16 mouse cellular contexts compared by ENCODE assay signal in the genomic region with DNA sequence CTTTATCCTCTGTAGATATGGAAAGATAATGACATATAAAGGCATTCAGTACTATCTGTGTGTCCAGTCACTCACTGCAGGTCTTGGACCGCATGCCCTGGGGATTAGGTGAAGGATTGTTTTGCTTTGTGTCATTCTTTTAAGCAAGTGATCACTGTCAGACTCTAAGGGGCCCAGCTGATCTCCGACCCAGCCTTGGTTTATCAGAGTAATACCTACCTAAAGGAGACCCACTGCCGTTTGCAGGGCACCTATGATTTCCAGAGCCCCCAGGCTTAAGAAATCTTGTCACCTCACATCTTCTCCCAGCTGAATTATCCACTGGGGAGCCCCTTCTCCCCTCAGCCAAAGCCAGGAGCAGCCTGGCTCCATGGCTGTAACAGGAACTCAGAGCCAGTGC.
DNase-seq lines count a peak whose midpoint lies in the region; ATAC-seq and TF ChIP-seq lines count a peak whose summit lies in the region.
"Had no signal": no experiment of that assay in that cellular context is flagged by ENCODE, and none has a peak within 500 bp of the region (broad histone marks: within the 10 kb centered on the region; RNA-seq: fewer than 3 reads in every experiment).

No protein-coding gene starts in this region.

- no peak overlapping the region for H3K9ac ChIP-seq in limb, embryonic 15.5 days
- no peak overlapping the region for H3K9ac ChIP-seq in midbrain, embryonic 11.5 days (ENCODE audit: low read length)
- H3K9ac ChIP-seq in midbrain, embryonic 16.5 days (ENCODE audit: low read depth, low read length): no peak overlapping the region
- H3K9ac ChIP-seq: forebrain, postnatal 0 days; liver, embryonic 14.5 days; midbrain, embryonic 13.5 days; neural tube, embryonic 13.5 days had no signal

- 73% methylated on average over 3 of the region's 3 CpGs for WGBS in limb, embryonic 15.5 days
- 70% methylated on average over 3 of the region's 3 CpGs for WGBS in limb, embryonic 10.5 days
- WGBS in midbrain, embryonic 11.5 days: 50% methylated on average over 3 of the region's 3 CpGs
- WGBS in midbrain, embryonic 16.5 days: 47% methylated on average over 3 of the region's 3 CpGs

- peak overlapping the region; percentile 72 for H3K27ac ChIP-seq in gastrocnemius, adult 2 months
- H3K27ac ChIP-seq in limb, embryonic 15.5 days: 0 out of 2 replicates have a peak overlapping the region, but pooled peaks have one; percentile 73
- H3K27ac ChIP-seq in limb, embryonic 10.5 days: no peak overlapping the region
- H3K27ac ChIP-seq in midbrain, embryonic 11.5 days (ENCODE audit: low read depth, low read length): no peak overlapping the region
- H3K27ac ChIP-seq in midbrain, embryonic 16.5 days (ENCODE audit: low read length): no peak overlapping the region
- H3K27ac ChIP-seq: forebrain, embryonic 10.5 days; kidney, postnatal 0 days; liver, embryonic 14.5 days; midbrain, embryonic 13.5 days; neural tube, embryonic 13.5 days had no signal

- intact Hi-C loops in gastrocnemius, adult 2 months (cut with DNase I): no loop called here

- ATAC-seq in limb, embryonic 15.5 days (ENCODE audit: insufficient number of reproducible peaks, low FRiP score, low TSS enrichment, low read depth): no peak
- no peak for ATAC-seq in midbrain, embryonic 11.5 days (ENCODE audit: low FRiP score)
- ATAC-seq in midbrain, embryonic 16.5 days: no peak
- ATAC-seq: midbrain, embryonic 13.5 days had no signal

- H3K4me3 ChIP-seq in gastrocnemius, adult 2 months: no peak overlapping the region
- H3K4me3 ChIP-seq in limb, embryonic 15.5 days: no peak overlapping the region
- H3K4me3 ChIP-seq in limb, embryonic 10.5 days: no peak overlapping the region
- no peak overlapping the region for H3K4me3 ChIP-seq in midbrain, embryonic 11.5 days (ENCODE audit: low read depth, low read length)
- no peak overlapping the region for H3K4me3 ChIP-seq in midbrain, embryonic 16.5 days (ENCODE audit: low read depth, low read length)
- H3K4me3 ChIP-seq: forebrain, embryonic 10.5 days; midbrain, embryonic 13.5 days; neural tube, embryonic 13.5 days had no signal

- no peaks in the 10 kb centered on the region for H3K9me3 ChIP-seq in limb, embryonic 15.5 days
- no peaks in the 10 kb centered on the region for H3K9me3 ChIP-seq in limb, embryonic 10.5 days (replicated peaks)
- H3K9me3 ChIP-seq in midbrain, embryonic 11.5 days (ENCODE audit: control insufficient read depth, low read length): no peaks in the 10 kb centered on the region
- no peaks in the 10 kb centered on the region for H3K9me3 ChIP-seq in midbrain, embryonic 16.5 days (replicated peaks; ENCODE audit: control insufficient read depth, low read length, poor library complexity, severe bottlenecking)
- H3K9me3 ChIP-seq: forebrain, embryonic 10.5 days; midbrain, embryonic 13.5 days; neural tube, embryonic 13.5 days had no signal

- no peak for TF ChIP-seq CTCF in gastrocnemius, adult 2 months (IDR thresholded peaks at IDR 0.05)

- DNase-seq in gastrocnemius, adult 2 months: no peak
- no peak for DNase-seq in gastrocnemius, postnatal 4 days (ENCODE audit: low spot score in 2 of 2)
- DNase-seq in limb, embryonic 10.5 days (ENCODE audit: low spot score): no peak
- peak; percentile 69 for DNase-seq in midbrain, embryonic 11.5 days (ENCODE audit: low spot score, missing footprints)
- DNase-seq in right cerebral cortex, postnatal 10 days (ENCODE audit: low spot score in 2 of 2): no peak
- DNase-seq: cerebellum, adult 11 months; cerebellum, postnatal 14 days; forebrain, postnatal 0 days; left cerebral cortex, postnatal 4 days had no signal

- H3K27me3 ChIP-seq in limb, embryonic 15.5 days: no peaks in the 10 kb centered on the region
- no peaks in the 10 kb centered on the region for H3K27me3 ChIP-seq in limb, embryonic 10.5 days (ENCODE audit: low read depth, poor library complexity, severe bottlenecking)
- no peaks in the 10 kb centered on the region for H3K27me3 ChIP-seq in midbrain, embryonic 11.5 days (ENCODE audit: control insufficient read depth, insufficient read depth, low read length)
- H3K27me3 ChIP-seq in midbrain, embryonic 16.5 days (ENCODE audit: control insufficient read depth, insufficient read depth, low read depth, low read length): no peaks in the 10 kb centered on the region
- H3K27me3 ChIP-seq: midbrain, embryonic 13.5 days; neural tube, embryonic 13.5 days had no signal

- no peak overlapping the region for H3K4me2 ChIP-seq in limb, embryonic 15.5 days
- no peak overlapping the region for H3K4me2 ChIP-seq in midbrain, embryonic 11.5 days
- H3K4me2 ChIP-seq in midbrain, embryonic 16.5 days (ENCODE audit: low read length): no peak overlapping the region
- H3K4me2 ChIP-seq: midbrain, embryonic 13.5 days; neural tube, embryonic 13.5 days had no signal

- H3K4me1 ChIP-seq in limb, embryonic 15.5 days: peaks cover 31% of the 10 kb centered on the region
- peaks cover 18% of the 10 kb centered on the region for H3K4me1 ChIP-seq in limb, embryonic 10.5 days
- H3K4me1 ChIP-seq in midbrain, embryonic 11.5 days (ENCODE audit: control insufficient read depth, insufficient read depth, low read length): no peaks in the 10 kb centered on the region
- peaks cover 6% of the 10 kb centered on the region for H3K4me1 ChIP-seq in midbrain, embryonic 16.5 days (ENCODE audit: control insufficient read depth, insufficient read depth, low read length)

- no peaks in the 10 kb centered on the region for H3K36me3 ChIP-seq in limb, embryonic 15.5 days
- no peaks in the 10 kb centered on the region for H3K36me3 ChIP-seq in limb, embryonic 10.5 days
- H3K36me3 ChIP-seq in midbrain, embryonic 11.5 days (ENCODE audit: control insufficient read depth, insufficient read depth, low read length): no peaks in the 10 kb centered on the region
- H3K36me3 ChIP-seq in midbrain, embryonic 16.5 days (ENCODE audit: control insufficient read depth, insufficient read depth, low read length): no peaks in the 10 kb centered on the region
- H3K36me3 ChIP-seq: forebrain, embryonic 10.5 days; midbrain, embryonic 13.5 days; neural tube, embryonic 13.5 days had no signal

Comparison
In these comparisons a context has a peak if more than half of its experiments do, and no peak if none do; other contexts are left out.
1. H3K27ac ChIP-seq: peak in gastrocnemius, adult 2 months (single experiment) and limb, embryonic 15.5 days (single experiment); none in limb, embryonic 10.5 days (single experiment), midbrain, embryonic 11.5 days (single experiment) and midbrain, embryonic 16.5 days (single experiment).